Mouse (Mus musculus) heart, embryonic 16.5 days (tissue): ENCODE data around the gene Mrps26. TPM values are rescaled to one million over a fixed set of nuclear protein-coding genes. Genes with fewer than 3 reads are reported as not detected.
"Not testable (repeated sequence)": the region's sequence is repeated elsewhere in the genome, so short reads cannot be mapped to it uniquely, and the experiment has no call there.

ENCODE experiments used
- ATAC-seq: fragments of 200-750 bp; cut with Nextera tagmentation; replicated peaks from 2 replicates; pipeline ENCODE4 v1.8.0; 2017; ENCODE audit warnings: moderate number of reproducible peaks; ENCODE audit not compliant: insufficient read depth, low FRiP score; ENCODE audit errors: extremely low read depth
- H3K27ac ChIP-seq: fragments of 300-500 bp; sonication (generic); 2 replicates; pipeline ENCODE4 v1.5.1; 2014; ENCODE audit warnings: mild to moderate bottlenecking, low read length, control low read depth, moderate library complexity
- H3K27me3 ChIP-seq: fragments of 300-500 bp; sonication (generic); 2 replicates; pipeline ENCODE4 v1.6.1; 2014; ENCODE audit warnings: low read length, mixed read lengths; ENCODE audit not compliant: control insufficient read depth, insufficient read depth
- H3K36me3 ChIP-seq: fragments of 300-500 bp; sonication (generic); 2 replicates; pipeline ENCODE4 v1.6.1; 2014; ENCODE audit not compliant: control insufficient read depth, insufficient read depth
- H3K4me1 ChIP-seq: fragments of 300-500 bp; sonication (generic); 2 replicates; pipeline ENCODE4 v1.6.1; 2014; ENCODE audit warnings: low read length, mixed read lengths; ENCODE audit not compliant: control insufficient read depth, insufficient read depth
- H3K4me2 ChIP-seq: fragments of 300-500 bp; sonication (generic); 2 replicates; pipeline ENCODE4 v1.6.1; 2014; ENCODE audit warnings: low read depth, mild to moderate bottlenecking, control low read depth, low read length
- H3K4me3 ChIP-seq: fragments of 300-500 bp; sonication (generic); 2 replicates; pipeline ENCODE4 v1.5.1; 2014; ENCODE audit warnings: mild to moderate bottlenecking, control low read depth, low read length
- H3K9ac ChIP-seq: fragments of 300-500 bp; sonication (generic); 2 replicates; pipeline ENCODE4 v1.6.1; 2014; ENCODE audit warnings: low read length, control low read depth
- H3K9me3 ChIP-seq: fragments of 300-500 bp; sonication (generic); replicated peaks from 2 replicates; pipeline ENCODE4 v1.6.1; 2016; ENCODE audit warnings: low read length; ENCODE audit not compliant: control insufficient read depth
- WGBS: fragments of 180-500 bp; shearing (Covaris S2); extraction: QIAGEN DNeasy Blood & Tissue Kit; methylation state at CpG from one replicate; pipeline ENCODE4 v1.1.7; 2014; 5-methylcytosine and 5-hydroxymethylcytosine counted together
- polyA plus RNA-seq: library from polyadenylated mRNA; unstranded; fragments of >200 nt; fragmentation: Nextera tagmentation; extraction: Ambion mirVana; gene quantifications from 2 replicates; pipeline ENCODE4 v1.2.1, GENCODE M21; 2015

Gene Mrps26
- polyA plus RNA-seq, 1 experiment from 2014 or later = 71.6 TPM

DNA sequence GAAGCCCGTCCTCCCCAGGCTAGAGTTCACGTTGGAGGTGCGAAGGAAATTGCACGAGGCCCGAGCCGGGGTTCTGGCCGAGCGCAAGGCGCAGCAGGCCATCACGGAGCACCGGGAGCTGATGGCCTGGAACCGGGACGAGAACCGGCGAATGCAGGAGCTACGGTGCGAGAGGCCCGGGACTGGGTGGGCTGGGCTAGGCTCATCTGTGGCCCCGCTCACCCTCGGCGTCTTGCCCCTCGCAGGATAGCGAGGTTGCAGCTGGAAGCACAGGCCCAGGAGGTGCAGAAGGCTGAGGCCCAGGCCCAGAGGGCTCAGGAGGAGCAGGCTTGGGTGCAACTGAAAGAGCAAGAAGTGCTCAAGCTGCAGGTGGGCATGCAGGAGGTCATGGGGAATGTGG, 521 bp downstream of the Mrps26 start:
- WGBS = under 1% methylated on average over 23 of the region's 23 CpGs
- Histone ChIP-seq H3K9me3 (no peaks in the 10 kb centered on the region), H3K27me3 (no peaks in the 10 kb centered on the region), H3K9ac (peak overlapping the region; percentile 86), H3K27ac (peak overlapping the region; percentile 71), H3K4me3 (peak overlapping the region; percentile 91), H3K36me3 (peaks cover 18% of the 10 kb centered on the region), H3K4me1 (peaks cover 14% of the 10 kb centered on the region), H3K4me2 (peak overlapping the region; percentile 90)
- peak; percentile 12; the same call in 1 of the 2 replicates for ATAC-seq

- H3K9ac ChIP-seq = no peak overlapping the region; the same call in 1 of the 2 replicates
- H3K9me3 ChIP-seq = no peaks in the 10 kb centered on the region
- peaks cover 18% of the 10 kb centered on the region for H3K36me3 ChIP-seq
- H3K27ac ChIP-seq = no peak overlapping the region
- no peak for ATAC-seq
- H3K4me2 ChIP-seq = peak overlapping the region; percentile 90; the same call in 1 of the 2 replicates
- H3K27me3 ChIP-seq = no peaks in the 10 kb centered on the region
- no peak overlapping the region for H3K4me3 ChIP-seq
- H3K4me1 ChIP-seq = peaks cover 14% of the 10 kb centered on the region
- WGBS = 85% methylated on average over 8 of the region's 8 CpGs
These were observed 1.4 kb downstream of the Mrps26 start for GRCm38 (mm10) chr2:130564983-130565382.

- no peak overlapping the region for H3K27ac ChIP-seq
- ATAC-seq = no peak
- no peak overlapping the region for H3K4me2 ChIP-seq
- no peak overlapping the region for H3K9ac ChIP-seq
- WGBS = 77% methylated on average over 4 of the region's 4 CpGs
- no peaks in the 10 kb centered on the region for H3K9me3 ChIP-seq
- peaks cover 18% of the 10 kb centered on the region for H3K36me3 ChIP-seq
- peaks cover 8% of the 10 kb centered on the region for H3K4me1 ChIP-seq
- no peaks in the 10 kb centered on the region for H3K27me3 ChIP-seq
- no peak overlapping the region for H3K4me3 ChIP-seq
These were observed 5.4 kb downstream of the Mrps26 start for GRCm38 (mm10) chr2:130568921-130569320.

DNA sequence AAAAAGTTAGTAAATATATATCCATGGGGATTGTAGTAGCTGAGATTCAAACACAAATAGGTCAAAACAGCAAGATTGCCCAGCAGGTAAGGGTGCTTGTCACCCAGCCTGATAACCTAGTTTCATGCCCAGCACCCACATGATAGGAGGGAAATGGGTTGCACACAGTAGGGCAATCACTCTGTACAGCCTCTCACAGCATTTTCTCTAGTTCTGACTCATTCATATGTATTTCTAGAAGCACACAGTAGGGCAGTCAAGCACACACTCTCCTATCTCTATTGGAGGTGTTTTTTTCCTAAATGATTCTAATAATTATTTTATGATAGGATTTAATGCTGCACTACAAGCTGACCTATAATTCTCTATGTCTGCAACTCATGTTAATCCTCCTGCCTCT, 6.4 kb downstream of the Mrps26 start:
- Histone ChIP-seq H3K4me3 (no peak overlapping the region), H3K9me3 (no peaks in the 10 kb centered on the region)

GRCm38 (mm10) chr2:130574960-130575359, 11.4 kb downstream of the Mrps26 start:
- no peaks in the 10 kb centered on the region for H3K36me3 ChIP-seq
- H3K4me2 ChIP-seq = no peak overlapping the region
- H3K27me3 ChIP-seq = peaks cover 49% of the 10 kb centered on the region
- H3K9me3 ChIP-seq = no peaks in the 10 kb centered on the region
- no peak overlapping the region for H3K4me3 ChIP-seq
- 0 out of 2 replicates have a peak, but pooled peaks cover 3% of the 10 kb centered on the region for H3K4me1 ChIP-seq
- 84% methylated on average over 5 of the region's 5 CpGs for WGBS
- no peak for ATAC-seq
- H3K27ac ChIP-seq = no peak overlapping the region
- no peak overlapping the region for H3K9ac ChIP-seq

More for the DNA sequence above, 6.4 kb downstream of the Mrps26 start:
- no peak overlapping the region for H3K4me2 ChIP-seq
- H3K27ac ChIP-seq = no peak overlapping the region
- H3K4me1 ChIP-seq = peaks cover under 1% of the 10 kb centered on the region
- 0 out of 2 replicates have a peak, but pooled peaks cover 1% of the 10 kb centered on the region for H3K27me3 ChIP-seq
- peaks cover 18% of the 10 kb centered on the region for H3K36me3 ChIP-seq
- ATAC-seq = no peak
- no peak overlapping the region for H3K9ac ChIP-seq

DNA sequence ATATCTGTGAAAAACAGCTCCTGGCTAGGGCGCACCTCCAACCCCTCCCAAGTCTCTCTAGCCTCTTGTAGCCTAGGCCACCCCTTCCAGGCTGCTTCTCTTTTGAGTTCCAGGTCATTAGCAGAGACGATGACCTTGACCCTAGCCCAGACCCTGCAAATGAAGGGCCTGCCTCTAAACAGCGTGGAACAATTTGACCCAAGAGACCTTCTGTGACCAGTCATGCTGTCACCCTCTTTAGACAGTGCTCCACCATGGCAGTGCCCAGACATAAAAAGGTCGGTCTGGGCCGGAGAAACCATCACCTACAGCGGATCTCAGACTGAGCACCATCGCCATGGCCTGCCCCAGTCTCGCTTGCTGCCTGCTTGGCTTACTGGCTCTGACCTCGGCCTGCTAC, 12.3 kb downstream of the Mrps26 start, which contains the start of gene Oxt:
Gene Oxt, plus strand, starts transcription at position 301 of the 400 bp plus-strand sequence.
- WGBS = 54% methylated on average over 9 of the region's 9 CpGs
- peaks cover 57% of the 10 kb centered on the region for H3K27me3 ChIP-seq
- H3K4me2 ChIP-seq = peak within 1 kb of the TSS; percentile 58
- H3K9ac ChIP-seq = peak within 1 kb of the TSS; percentile 47
- H3K4me1 ChIP-seq = peaks cover 11% of the 10 kb centered on the region
- no peak within 1 kb of the TSS for H3K27ac ChIP-seq
- no peaks in the 10 kb centered on the region for H3K36me3 ChIP-seq
- peak within 1 kb of the TSS; percentile 44 for H3K4me3 ChIP-seq
- no peaks in the 10 kb centered on the region for H3K9me3 ChIP-seq
- no peak for ATAC-seq

DNA sequence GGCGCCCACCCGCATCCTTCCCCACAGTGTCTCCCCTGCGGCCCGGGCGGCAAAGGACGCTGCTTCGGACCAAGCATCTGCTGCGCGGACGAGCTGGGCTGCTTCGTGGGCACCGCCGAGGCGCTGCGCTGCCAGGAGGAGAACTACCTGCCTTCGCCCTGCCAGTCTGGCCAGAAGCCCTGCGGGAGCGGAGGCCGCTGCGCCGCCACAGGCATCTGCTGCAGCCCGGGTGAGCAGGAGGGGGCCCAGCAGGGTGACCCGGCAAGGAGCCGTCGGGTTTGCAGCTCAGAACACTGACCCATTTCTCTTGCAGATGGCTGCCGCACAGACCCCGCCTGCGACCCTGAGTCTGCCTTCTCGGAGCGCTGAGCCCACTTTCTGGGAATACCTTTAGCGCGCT, 13.0 kb downstream of the Mrps26 start:
- H3K4me3 ChIP-seq = peak overlapping the region; percentile 44
- peaks cover 64% of the 10 kb centered on the region for H3K27me3 ChIP-seq
- H3K4me2 ChIP-seq = peak overlapping the region; percentile 58
- H3K4me1 ChIP-seq = peaks cover 15% of the 10 kb centered on the region
- H3K9ac ChIP-seq = peak overlapping the region; percentile 47
- not testable (repeated sequence) for H3K27ac ChIP-seq, ATAC-seq, H3K9me3 ChIP-seq, H3K36me3 ChIP-seq
- 4% methylated on average over 28 of the region's 32 CpGs for WGBS

DNA sequence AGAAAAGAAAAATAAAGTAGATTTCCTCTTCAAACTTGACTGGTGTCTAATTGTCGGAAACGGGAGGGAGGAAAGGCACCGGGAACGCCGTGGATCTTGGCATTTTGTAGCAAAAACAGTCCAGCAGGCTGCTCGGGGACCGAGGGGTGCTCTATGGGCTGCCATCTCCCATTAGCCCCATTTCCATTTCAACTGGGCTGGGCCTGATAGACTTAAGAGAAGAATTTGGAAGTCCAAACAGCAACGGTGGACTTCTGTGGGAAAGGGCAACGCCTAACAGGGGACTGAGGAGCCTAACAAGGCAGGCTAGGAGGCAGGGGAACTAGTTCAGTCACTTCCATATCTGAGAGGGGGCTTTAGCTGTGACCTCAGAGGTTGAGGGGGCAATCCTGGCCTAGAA, 13.5 kb downstream of the Mrps26 start:
- ATAC-seq = no peak
- Histone ChIP-seq H3K27ac (no peak overlapping the region), H3K9me3 (no peaks in the 10 kb centered on the region), H3K4me1 (peaks cover 15% of the 10 kb centered on the region), H3K4me3 (peak overlapping the region; percentile 44), H3K36me3 (no peaks in the 10 kb centered on the region), H3K4me2 (peak overlapping the region; percentile 58), H3K9ac (no peak overlapping the region), H3K27me3 (peaks cover 68% of the 10 kb centered on the region)
- WGBS = 10% methylated on average over 9 of the region's 9 CpGs

DNA sequence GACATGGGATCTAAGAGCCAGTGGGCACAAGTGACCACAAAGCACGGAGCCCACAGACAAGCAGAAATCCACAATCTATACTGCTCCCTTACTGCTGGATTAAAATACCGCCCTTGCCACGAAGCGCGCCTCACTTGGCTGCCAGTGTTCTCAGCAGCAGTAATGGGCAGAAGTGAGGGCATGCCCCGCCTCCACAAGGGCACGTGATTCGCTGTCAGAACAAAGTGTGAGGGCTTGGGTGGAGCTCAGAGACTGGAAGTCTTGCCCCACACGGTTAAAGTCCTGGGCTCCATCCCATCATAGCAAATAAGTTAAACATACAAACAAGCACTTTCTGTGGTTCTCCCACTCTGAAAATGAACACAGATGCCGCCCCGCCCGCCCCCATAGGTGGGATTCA, 14.1 kb downstream of the Mrps26 start:
- Histone ChIP-seq H3K36me3 (no peaks in the 10 kb centered on the region), H3K4me2 (no peak overlapping the region), H3K27ac (no peak overlapping the region), H3K4me1 (peaks cover 15% of the 10 kb centered on the region), H3K27me3 (peaks cover 73% of the 10 kb centered on the region), H3K4me3 (peak overlapping the region; percentile 13; the same call in 1 of the 2 replicates), H3K9ac (no peak overlapping the region), H3K9me3 (no peaks in the 10 kb centered on the region)
- WGBS = 7% methylated on average over 12 of the region's 12 CpGs
- no peak for ATAC-seq
